Mouse (Mus musculus) MN1 (cell line): ENCODE results near the gene Nkx2-4.

ENCODE experiments used
- DNase-seq: peaks from one replicate; pipeline ENCODE4 v3.0.0-alpha.2; 2016; ENCODE audit warnings: low spot score

Nkx2-4 gene

GRCm38 (mm10) chr2:147085072-147085870 lies at the start of gene Nkx2-4:
TSS of gene Nkx2-4 (minus strand) at chr2:147085445.
- DNase-seq: no peak

GRCm38 (mm10) chr2:147127366-147127765 lies 42.1 kb upstream of the Nkx2-4 start:
- DNase-seq: no peak

GRCm38 (mm10) chr2:147119736-147120135 lies 34.5 kb upstream of the Nkx2-4 start:
- DNase-seq: no peak

GRCm38 (mm10) chr2:147086441-147086840 lies 1.2 kb upstream of the Nkx2-4 start:
- DNase-seq: no peak

- DNase-seq: no peak
Observed at GRCm38 (mm10) chr2:147085937-147086336, 692 bp upstream of the Nkx2-4 start.

GRCm38 (mm10) chr2:147084366-147085071 lies 726 bp downstream of the Nkx2-4 start:
- DNase-seq: no peak

- DNase-seq: no peak
Observed at GRCm38 (mm10) chr2:147083471-147084365, 1.5 kb downstream of the Nkx2-4 start.

- no peak for DNase-seq
Observed at GRCm38 (mm10) chr2:147082391-147082790, 2.9 kb downstream of the Nkx2-4 start.

GRCm38 (mm10) chr2:147074399-147074798 lies 10.8 kb downstream of the Nkx2-4 start:
- no peak for DNase-seq

GRCm38 (mm10) chr2:147073962-147074361 lies 11.3 kb downstream of the Nkx2-4 start:
- DNase-seq: no peak

GRCm38 (mm10) chr2:147070305-147070704 lies 14.9 kb downstream of the Nkx2-4 start:
- DNase-seq: no peak

GRCm38 (mm10) chr2:147069077-147069476 lies 16.2 kb downstream of the Nkx2-4 start:
- no peak for DNase-seq

GRCm38 (mm10) chr2:147067480-147068246 lies 17.6 kb downstream of the Nkx2-4 start:
- no peak for DNase-seq

GRCm38 (mm10) chr2:147053229-147053892 lies 31.9 kb downstream of the Nkx2-4 start:
- DNase-seq: no peak

- DNase-seq: no peak
Observed at GRCm38 (mm10) chr2:147047051-147047450, 38.2 kb downstream of the Nkx2-4 start.

GRCm38 (mm10) chr2:147035864-147036263 lies 49.4 kb downstream of the Nkx2-4 start:
- DNase-seq: no peak
